Mouse (Mus musculus) small intestine, adult 2 months (tissue): ENCODE results near the gene Reck.

Experiments
- CTCF ChIP-seq: fragments of 200-500 bp; IDR thresholded peaks from 2 replicates; pipeline ENCODE4 v1.5.1; 2012; ENCODE audit warnings: low read depth, mild to moderate bottlenecking, control low read depth, inconsistent platforms, low read length, moderate library complexity, mixed read lengths; ENCODE audit not compliant: insufficient replicate concordance, insufficient read length; ENCODE audit errors: extremely low read depth
- POLR2A ChIP-seq: fragments of 200-500 bp; IDR thresholded peaks from 2 replicates; pipeline ENCODE4 v1.6.1; 2012; ENCODE audit warnings: low read depth, mild to moderate bottlenecking, control low read depth, inconsistent platforms, low read length, moderate library complexity

DNA sequence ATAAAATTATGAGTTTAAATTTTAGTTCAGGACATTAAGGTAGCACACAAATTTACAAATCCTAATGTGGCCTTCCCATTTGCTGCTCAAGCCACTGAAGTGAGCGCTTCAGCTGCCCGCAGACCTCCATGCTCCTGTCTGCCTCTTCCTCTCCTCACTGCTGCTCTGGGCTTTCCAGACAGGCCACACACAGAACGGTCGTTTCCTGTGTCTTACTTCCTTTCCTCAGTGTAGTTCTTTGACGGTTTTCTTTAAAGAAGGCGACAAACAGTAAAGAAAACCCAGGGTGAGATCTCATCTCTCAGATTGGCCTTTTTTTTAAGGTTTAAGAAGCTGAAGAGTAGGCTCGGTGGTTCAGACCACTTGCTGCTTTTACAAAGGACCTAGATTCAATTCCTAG lies 28.4 kb downstream of the Reck start:
- TF ChIP-seq POLR2A (no peak), CTCF (no peak)
